Mouse (Mus musculus) cerebral cortex, adult 2 months (tissue): Measurements from ENCODE around the gene Phactr3.

Experiments
- WGBS: fragments of 180-500 bp; shearing (Covaris S2); methylation state at CpG from one replicate; pipeline ENCODE4 v1.1.7; 2018; 5-methylcytosine and 5-hydroxymethylcytosine counted together

Phactr3 gene

DNA sequence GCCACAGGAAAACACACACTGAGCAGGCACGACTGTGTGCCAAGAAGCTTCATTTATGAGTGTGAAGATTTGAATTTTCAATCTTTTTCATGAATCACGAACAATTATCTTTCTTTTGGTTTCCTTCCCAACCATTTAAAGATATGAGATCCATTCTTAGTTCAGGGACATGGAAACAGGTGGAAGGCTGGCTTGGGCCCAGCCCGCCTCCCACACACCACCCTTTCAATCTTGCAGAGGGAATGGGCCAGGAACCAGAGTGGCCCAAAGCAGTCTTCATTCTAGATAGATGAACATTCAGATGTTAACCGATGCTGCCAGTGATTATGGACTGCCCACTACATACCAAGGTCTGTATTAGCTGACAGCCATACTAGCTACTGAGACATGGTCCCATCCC is 144.3 kb downstream of the Phactr3 start:
- WGBS: 41% methylated on average over 4 of the region's 4 CpGs

DNA sequence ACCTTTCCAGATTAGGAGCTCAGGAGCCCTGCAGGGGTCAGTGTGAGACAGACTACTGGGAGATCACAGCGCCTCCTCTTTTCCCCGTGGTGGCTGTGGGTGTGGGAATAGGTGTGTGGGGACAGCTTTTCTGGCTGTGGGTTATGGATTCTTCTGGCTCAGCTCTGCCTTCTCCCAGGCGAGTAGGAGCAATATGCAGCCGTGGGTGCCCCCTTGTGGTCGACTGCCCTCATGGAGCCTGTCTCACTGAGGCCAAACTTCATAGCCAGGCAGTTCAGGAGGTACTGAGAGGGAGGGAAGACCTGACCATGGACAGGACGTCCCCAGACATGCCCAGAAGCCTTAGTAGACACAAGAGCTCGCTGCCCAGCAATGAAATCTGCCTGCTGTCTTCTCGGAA is 145.6 kb downstream of the Phactr3 start:
- WGBS: 1% methylated on average over 8 of the region's 8 CpGs

DNA sequence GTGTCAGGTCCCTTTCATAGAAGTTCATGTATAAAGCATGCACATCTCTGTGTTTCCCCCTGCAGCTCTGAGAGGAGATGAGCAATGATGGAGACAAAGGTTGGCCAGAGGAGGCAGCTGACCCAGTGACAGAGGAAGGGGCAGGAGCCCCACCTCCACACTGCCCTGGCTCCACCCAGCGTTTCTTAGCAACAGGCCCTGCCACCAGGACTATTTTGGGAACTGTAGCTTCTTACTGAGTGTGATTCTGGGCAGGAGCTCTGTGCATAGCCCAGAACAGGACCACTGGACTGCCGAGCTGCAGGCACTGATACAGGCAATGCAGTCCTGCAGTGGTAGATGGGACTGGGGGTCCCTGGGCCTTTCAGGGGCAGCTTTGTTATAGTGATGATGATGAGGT is 146.7 kb downstream of the Phactr3 start:
- WGBS: 5% methylated on average over 2 of the region's 2 CpGs

DNA sequence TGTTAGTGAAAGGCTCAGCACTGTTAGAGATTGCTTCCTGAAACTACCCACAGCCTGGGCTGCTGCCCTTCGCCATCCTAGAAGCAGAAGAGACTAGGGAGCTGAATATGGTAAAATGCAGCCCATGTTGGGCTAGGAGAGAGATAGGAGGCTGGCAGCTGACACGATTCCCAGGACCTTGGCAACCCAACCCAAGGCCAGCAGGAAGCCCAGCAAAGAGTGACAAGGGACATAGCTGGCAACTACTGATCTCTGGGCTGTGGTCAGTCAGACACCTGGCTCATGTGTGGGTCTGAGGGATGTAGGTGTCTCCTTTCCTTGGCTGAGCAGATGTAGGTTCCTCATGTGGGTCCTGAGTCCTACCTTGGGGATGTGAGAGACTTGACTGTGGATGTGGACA is 152.0 kb downstream of the Phactr3 start:
- WGBS: 78% methylated on average over 2 of the region's 2 CpGs

DNA sequence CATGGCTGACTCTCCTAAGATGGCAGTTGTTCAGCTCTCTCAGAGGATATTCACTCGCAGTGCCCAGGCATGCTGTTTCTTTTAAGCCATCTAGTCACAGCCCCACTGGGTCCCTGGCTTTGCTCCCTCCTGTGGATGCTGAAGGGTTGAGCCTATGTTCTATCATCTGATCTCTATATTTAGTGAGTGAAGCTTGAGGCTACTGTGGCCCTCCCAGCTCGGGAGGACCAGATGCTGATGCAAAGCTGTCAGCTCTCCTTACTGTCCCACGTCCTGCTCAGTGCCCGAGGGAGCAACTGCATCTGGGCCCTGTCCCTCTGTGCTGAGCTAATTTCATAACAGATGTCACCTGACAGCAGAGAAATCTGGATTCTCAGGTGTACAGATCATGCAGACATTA is 153.6 kb downstream of the Phactr3 start:
- WGBS: 42% methylated on average over 4 of the region's 4 CpGs

DNA sequence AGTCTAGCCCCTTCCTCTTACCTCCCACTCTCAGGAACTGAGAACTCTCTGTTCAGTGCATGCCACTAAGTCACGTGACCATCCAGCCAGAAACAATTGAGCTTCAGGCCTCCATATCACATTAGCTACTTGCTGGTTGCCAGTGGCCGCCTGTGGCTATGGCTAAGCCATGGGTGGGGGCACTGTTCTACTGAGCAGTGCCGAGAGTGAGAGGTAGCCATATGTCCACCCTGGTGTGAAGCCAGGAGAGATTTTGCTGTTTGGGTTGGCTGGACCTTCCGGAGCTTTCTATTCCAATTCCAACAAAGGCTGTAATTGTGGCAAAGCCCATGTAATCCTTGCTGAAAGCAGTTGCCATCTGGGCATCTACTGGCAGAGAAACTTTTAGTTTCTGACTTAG is 155.4 kb downstream of the Phactr3 start:
- WGBS: 48% methylated on average over 4 of the region's 4 CpGs

DNA sequence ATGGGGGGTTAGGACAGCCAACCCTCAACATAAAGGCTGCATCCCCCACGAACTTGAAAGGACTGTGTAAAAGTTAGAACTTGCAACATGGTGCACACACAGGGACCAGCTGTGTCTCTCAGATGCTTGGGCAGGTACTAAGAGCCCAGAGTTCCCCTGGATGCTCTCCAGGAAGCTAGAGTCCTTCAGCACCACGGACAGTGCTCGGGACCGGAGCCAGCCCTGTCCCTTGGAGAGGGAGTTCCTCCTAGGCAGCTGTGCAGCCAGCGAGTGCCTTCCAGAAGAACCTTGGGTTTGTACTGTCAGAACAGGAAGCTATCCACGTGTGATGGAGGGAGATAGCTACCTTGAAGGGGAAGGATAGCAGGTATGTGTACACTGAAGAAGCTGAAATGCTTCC is 158.4 kb downstream of the Phactr3 start:
- WGBS: 29% methylated on average over 6 of the region's 6 CpGs

DNA sequence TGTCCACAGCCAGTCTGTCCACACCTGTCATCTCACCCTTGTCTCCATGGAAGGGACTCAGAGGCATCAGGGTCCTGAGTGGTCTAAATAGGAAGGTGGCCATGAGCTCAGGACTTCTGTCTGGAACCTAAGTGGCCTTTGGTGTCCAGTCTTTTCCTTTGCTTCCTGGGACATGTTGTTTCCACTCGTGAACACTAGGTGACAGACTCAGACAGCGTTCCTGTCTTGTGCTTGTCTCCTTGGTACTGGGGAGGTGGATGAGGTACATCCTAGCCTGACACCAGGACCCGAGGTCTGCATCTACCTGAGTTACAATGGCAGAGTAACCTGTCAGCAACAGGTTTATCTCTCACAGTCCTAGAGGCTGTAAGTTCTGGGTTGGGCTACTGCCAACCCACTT is 162.4 kb downstream of the Phactr3 start:
- 39% methylated on average over 3 of the region's 3 CpGs for WGBS

DNA sequence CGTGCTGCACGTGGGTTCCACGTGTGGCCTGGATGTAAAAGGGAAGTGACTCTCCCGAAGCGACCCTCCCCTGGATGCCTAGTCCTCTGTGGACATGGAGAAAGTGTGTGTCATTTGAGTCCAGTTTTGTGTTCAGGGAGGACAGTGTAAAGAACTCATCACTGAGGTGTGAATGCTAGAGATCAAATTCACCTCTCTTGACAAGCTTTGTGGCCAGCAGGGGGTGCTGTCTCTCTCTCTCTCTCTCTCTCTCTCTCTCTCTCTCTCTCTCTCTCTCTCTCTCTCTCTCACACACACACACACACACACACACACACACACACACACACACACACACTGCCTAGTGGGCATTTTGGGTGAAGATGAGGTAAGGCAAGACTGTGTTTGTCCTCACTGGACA is 168.5 kb downstream of the Phactr3 start:
- 76% methylated on average over 5 of the region's 5 CpGs for WGBS

DNA sequence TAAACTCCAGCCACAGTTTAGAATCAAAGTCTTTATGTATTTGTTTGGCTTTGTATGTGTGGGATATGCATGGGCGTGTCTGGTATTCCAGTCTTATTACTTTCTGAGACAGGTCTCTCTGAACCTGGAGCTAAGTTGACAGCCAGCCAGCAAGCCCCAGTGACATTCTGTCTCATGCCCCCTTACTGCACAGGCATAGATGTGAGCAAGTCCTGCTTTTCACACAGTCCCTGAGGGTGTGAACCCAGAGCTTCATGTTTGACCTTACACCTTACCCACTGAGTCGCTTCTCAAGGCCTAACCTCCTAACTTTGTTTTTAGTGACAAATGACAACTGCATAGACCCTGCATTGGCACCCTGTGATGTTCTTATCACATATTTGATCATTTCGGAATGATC is 169.9 kb downstream of the Phactr3 start:
- 91% methylated on average over 3 of the region's 3 CpGs for WGBS

DNA sequence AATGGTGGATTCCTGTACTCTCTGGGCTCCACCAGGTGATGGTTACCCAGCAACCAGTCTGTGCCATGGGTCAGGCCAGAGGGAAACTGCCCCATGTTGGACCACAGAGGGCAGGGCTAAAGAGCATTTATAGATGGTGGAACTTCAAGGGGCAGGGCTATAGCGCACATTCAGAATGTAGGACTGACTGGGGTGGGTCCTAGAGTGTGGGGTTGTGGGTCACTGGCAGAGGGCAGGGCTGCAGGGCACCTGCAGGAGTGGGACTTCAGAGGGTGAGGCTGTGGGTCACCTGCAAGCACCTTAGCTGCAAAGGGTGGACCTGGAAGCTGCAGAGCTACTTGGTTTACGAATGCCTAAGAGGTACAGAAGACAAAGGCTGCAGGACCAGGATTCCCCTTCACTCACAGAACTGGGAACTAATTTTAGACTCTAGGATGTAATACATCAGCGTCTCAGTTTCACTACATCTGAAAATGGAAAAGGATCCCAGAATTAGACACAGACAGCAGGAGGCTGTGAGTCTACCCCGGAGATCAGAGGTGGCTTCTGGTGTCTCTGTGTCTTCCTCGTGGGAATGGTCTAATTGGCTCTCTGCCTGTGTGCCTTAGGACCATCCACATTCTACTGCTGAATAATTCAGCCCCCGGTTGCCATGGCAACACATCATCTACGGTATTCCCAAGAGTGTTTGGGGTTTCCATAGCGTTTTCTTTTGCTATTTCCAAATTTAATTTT is 184.8 kb downstream of the Phactr3 start:
- 31% methylated on average over 8 of the region's 8 CpGs for WGBS

DNA sequence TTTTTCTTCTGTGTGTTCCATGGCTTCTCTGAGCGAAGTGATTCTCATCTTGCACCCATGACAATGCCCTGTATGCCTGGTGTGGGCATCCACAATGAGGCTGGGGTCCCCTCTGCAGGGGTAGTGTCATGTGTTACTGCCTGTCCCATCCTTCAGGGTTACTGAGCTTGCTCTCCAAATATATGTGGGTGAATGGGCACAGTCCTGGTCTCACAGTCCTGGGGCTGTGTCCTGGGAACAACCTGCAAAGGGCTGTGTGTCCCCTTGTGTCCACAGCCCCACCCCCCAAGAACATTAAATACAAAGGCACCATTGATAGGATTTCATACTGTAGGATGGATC is 185.4 kb downstream of the Phactr3 start:
- 11% methylated on average over 1 of the region's 1 CpGs for WGBS

DNA sequence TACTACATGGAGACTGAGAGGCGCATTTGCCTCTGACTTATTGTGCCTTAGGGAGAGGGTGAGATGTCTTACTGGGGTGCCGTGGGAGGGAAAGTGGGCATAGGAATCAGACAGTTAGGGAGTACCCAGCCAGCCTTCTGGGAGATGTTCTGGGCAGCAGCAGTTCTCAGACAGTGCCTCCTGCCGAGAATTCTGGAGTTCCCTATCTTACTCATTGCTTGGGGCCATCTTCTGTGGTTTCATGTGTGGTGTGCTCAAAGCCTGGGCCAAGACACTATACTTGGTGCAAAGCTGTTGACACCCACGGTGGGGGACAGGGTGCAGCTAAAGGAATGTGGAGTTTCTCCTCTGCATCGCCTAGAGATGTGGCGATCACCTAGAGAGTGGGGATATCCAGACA is 185.9 kb downstream of the Phactr3 start:
- 53% methylated on average over 6 of the region's 6 CpGs for WGBS

DNA sequence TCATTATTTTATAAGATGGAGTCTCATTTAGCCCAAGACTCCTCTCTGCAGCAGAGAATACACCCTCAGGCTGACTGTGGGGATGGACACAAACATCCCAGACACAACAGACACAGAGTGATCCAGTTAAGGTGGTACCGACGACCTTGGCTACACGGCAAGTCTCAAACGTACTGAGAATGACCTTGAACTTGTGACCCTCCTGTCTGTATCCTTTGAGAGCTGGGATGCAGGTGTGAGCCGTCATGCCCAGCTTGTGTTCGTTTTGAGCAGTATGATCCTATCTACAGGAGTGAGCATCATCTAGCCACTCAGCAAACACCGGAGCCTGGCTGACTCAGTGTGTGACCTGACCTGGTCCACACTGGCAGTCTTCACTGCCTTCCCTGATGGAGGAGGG is 194.8 kb downstream of the Phactr3 start:
- 78% methylated on average over 7 of the region's 7 CpGs for WGBS

DNA sequence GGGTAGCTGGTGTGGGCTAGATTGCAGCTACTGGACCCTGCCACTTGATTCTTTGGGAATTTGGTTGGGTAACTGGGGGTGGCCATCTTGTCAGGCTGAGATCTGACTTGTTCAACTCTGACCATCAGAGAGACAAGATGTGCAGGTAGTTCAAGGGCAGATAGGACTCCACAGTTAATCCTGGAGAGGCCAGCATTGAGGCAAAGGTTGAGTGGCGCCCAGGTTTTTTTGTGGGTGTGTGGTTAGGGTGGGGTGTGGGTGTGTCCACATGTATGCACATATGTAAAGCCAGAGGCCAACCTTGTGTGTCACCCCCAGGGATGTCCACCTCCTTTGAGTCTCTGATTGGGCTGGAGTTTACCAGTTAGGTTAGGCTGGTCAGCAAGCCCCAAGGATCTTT is 197.5 kb downstream of the Phactr3 start:
- WGBS: 93% methylated on average over 1 of the region's 1 CpGs

DNA sequence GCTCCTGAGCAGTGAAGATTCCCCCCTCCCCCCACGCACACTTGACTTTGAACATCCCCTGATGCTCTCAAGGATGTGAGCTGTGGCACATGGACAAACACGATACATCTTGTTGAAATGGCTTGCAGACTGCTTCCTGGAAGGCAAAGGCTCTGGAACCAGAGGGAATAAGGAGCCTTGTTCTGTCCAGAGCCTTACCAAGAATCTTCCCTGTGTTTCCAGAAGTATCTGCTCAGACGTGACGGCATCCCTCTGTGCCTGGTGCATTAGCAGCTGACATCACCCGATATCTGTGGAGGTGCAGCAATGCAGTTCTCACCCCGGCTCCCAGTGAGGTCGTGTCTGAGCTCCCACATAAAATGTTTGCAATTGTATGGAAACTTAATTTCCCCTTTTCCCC is 201.0 kb downstream of the Phactr3 start:
- WGBS: 81% methylated on average over 7 of the region's 7 CpGs

DNA sequence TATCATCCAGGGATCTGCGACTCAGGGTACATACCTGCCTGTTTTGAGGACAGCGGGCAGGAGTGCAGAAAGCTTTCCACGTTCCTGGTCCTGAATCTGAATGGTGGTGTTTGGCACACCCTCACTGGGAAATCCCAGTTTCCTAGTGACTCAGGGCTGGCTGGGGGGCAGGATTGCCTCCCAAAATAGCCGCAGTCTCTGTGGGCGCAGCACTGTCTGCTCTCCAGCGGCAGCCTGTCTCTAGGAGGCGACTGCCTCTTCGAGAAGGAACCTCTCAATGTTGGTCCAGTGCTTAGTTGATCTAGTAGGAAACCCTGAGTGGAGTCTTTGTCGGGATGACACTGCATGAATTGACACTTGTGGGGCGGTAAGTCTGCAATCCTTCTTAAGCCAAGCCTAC is 202.5 kb downstream of the Phactr3 start:
- WGBS: 41% methylated on average over 10 of the region's 10 CpGs

DNA sequence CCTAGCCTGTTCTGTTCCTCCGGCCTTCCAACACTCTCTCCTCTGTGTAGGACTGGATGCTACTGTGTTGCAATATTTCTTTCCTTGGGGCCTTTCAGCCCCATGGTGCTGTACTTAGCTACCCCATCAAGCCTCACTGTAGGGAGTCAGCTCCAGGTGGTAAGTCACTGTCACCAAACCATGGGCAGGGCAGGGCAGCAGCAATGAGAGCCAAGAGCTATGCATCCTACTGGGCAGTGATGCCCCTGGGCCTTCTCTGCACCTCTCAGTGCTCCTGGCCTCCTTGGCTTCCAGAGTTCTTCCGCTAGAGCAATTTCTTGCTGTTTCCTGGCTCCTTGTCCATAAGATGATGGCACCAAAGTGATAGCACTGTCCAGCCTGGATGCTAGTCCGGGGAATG is 205.6 kb downstream of the Phactr3 start:
- WGBS: 92% methylated on average over 3 of the region's 3 CpGs

DNA sequence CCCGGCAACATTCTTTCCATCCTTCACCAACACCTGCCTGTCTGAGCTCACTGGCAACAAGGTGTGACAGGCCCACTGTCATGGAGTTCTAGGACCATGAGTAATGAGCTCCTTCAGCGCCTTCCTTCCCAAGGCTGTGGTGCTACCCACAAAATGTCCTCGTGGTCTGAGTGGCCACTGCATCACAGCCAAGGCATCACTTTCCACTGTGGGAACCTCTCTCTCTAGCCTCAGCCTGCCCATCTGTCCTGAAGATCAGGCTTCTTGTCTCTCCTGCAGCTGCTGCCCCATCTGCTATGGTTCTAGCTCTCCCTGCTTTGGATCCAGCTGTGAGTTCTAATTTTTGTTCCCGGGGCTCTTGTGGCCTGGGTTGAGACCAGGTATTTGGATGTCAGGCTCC is 206.0 kb downstream of the Phactr3 start:
- 75% methylated on average over 4 of the region's 4 CpGs for WGBS

DNA sequence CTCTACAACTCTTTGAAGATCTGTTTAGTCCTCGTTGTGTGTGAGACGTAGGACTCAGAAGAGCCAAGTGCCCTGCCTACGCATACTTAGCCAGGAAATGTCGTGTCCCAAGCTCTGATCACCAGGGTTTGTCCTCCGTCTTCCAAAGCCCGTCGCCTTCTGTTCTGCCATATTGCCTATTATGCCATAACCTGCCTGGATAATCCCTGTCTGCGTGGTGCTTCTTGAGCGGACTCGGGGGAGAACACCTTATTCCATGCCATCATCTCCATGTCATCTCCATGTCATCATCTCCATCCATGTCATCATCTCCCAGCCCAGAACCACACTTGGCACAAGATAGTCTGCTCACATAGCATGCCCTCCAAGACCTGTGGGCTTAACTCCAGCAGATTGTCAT is 207.3 kb downstream of the Phactr3 start:
- WGBS: 91% methylated on average over 10 of the region's 10 CpGs

DNA sequence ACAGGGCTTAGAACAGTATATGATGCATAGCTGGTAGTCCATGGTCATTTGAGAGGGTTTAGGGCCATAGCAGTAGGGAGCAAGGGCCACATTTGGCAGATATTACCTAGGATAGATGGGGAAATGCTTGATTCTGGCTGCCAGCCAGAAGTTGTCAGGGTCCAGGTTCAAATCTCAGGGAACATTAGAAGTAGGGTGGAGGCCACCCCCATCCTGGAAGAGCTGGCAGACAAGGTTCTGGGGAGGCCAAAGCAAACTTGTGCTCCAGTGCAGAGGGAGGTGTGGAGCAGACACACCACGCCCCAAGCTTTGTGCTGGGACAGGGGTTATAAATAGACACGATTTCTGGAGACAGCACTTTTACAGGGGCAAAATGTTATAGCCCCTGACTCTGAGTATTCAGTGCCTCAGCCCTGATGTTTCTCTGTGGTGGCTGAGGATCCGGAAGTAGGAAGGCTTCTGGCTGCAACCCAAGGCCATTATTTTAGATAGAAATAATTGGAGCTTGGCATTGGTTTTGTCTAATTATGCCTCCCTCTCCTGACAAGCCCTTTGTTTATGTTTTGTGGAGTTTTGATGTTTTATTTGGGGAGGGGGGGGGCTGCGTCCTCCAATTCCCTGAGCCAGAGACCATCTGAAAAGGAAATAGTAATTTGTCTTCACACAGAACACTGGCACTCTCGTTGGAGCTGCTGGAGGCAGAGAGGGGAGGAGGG is 208.1 kb downstream of the Phactr3 start:
- 4% methylated on average over 5 of the region's 5 CpGs for WGBS

DNA sequence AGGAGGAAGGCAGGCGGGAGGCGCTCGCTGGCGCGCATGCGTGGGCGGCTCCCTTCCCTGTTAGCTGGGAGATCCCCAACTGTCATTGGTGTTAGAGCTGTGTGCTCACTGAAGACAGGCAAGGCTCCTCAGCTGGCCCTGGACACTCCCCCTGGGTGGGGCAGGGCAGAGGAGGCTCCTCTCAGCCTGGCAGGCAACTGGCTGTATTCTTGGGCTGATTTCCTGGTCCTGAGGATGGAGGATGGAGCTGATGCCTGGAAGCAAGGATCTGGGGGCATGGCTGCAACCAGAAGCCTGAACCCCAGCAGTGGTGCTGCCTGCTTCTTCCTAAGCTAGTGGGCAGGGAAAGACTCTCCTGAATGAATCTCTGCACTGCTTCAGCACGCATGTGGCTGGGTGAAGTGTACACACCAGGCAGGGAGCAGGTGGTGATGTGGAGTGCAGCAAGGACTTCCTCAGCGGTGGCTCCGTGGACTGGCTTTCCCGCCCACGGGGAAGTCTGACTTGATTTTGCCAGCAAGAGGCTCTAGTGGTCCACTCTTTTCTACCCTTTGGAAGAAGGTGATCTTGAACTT is 208.8 kb downstream of the Phactr3 start:
- WGBS: 5% methylated on average over 12 of the region's 12 CpGs

DNA sequence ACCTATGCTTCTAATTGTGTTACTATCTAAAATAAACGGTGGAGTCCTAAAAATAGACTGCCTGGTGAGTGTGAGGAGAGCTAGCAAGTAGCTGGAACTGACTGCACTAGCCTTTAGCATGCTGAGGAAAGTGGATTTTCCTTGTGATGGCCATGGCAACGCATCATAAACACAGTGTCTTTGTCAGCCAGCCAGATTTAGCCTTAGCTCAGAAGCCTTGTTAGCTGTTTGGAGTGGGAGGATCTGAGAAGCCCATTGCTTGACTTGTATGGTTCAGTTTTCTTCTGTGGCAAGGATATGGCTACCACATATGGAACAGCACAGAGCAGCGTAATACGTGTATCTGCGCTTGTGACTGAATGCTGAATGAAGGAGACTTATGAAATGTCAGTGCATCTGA is 210.8 kb downstream of the Phactr3 start:
- WGBS: 32% methylated on average over 5 of the region's 5 CpGs
